Mouse (Mus musculus) lung, adult 2 months (tissue): Measurements from ENCODE around the gene Stambpl1. TPM values are rescaled to one million over a fixed set of nuclear protein-coding genes. Genes with fewer than 3 reads are reported as not detected.

Experiments
- DNase-seq: peaks from one replicate; pipeline ENCODE4 v3.0.0; 2022
- H3K4me1 ChIP-seq: fragments of 200-500 bp; 2 replicates; pipeline ENCODE4 v1.6.1; 2011; ENCODE audit warnings: low read length; ENCODE audit not compliant: control insufficient read depth, insufficient read depth
- H3K4me3 ChIP-seq: fragments of 200-500 bp; replicated peaks from 2 replicates; pipeline ENCODE3; 2011; ENCODE audit warnings: low read depth, mild to moderate bottlenecking, control low read depth, low read length; ENCODE audit errors: extremely low read depth
- CTCF ChIP-seq: fragments of 200-500 bp; IDR thresholded peaks from 2 replicates; pipeline ENCODE4 v1.5.1; 2011; ENCODE audit warnings: mild to moderate bottlenecking, low read length, control low read depth; ENCODE audit not compliant: insufficient read depth
- POLR2A ChIP-seq: fragments of 200-500 bp; IDR thresholded peaks from 2 replicates; pipeline ENCODE4 v1.6.1; 2011; ENCODE audit warnings: low read depth, mild to moderate bottlenecking, control low read depth, low read length, borderline replicate concordance; ENCODE audit errors: extremely low read depth
- WGBS: fragments of 180-500 bp; shearing (Covaris S2); methylation state at CpG from one replicate; pipeline ENCODE4 v1.1.7; 2018; 5-methylcytosine and 5-hydroxymethylcytosine counted together
- polyA plus RNA-seq: library from polyadenylated mRNA; depleted of rRNA; stranded (reverse); fragments of >200 nt; gene quantifications from 2 replicates; pipeline ENCODE4 v1.2.3, GENCODE M21; 2012

The Stambpl1 gene
- polyA plus RNA-seq, 1 experiment, result 7.4 TPM

- H3K4me1 ChIP-seq, result peaks cover 10% of the 10 kb centered on the region
- WGBS, result 47% methylated on average over 2 of the region's 2 CpGs
- no peak for TF ChIP-seq POLR2A
- no peak for TF ChIP-seq CTCF
- no peak for DNase-seq
- H3K4me3 ChIP-seq, result no peak overlapping the region
These were observed 18.8 kb downstream of the Stambpl1 start for GRCm38 (mm10) chr19:34210841-34211240.

GRCm38 (mm10) chr19:34212489-34213250 lies 20.6 kb downstream of the Stambpl1 start:
- Histone ChIP-seq H3K4me1 (peaks cover 10% of the 10 kb centered on the region), H3K4me3 (no peak overlapping the region)
- 62% methylated on average over 12 of the region's 12 CpGs for WGBS
- TF ChIP-seq CTCF, result no peak
- DNase-seq, result no peak

GRCm38 (mm10) chr19:34213251-34213645 lies 21.2 kb downstream of the Stambpl1 start:
- Histone ChIP-seq H3K4me1 (peaks cover 10% of the 10 kb centered on the region), H3K4me3 (no peak overlapping the region)
- TF ChIP-seq POLR2A (no peak), CTCF (no peak)
- DNase-seq, result no peak

GRCm38 (mm10) chr19:34214136-34214535 lies 22.1 kb downstream of the Stambpl1 start:
- DNase-seq, result no peak
- Histone ChIP-seq H3K4me3 (no peak overlapping the region), H3K4me1 (peaks cover 10% of the 10 kb centered on the region)
- TF ChIP-seq POLR2A (no peak), CTCF (no peak)
- 45% methylated on average over 4 of the region's 4 CpGs for WGBS

GRCm38 (mm10) chr19:34216956-34217355 lies 24.9 kb downstream of the Stambpl1 start:
- TF ChIP-seq POLR2A, result no peak
- TF ChIP-seq CTCF, result no peak
- WGBS, result 68% methylated on average over 5 of the region's 5 CpGs
- Histone ChIP-seq H3K4me3 (no peak overlapping the region), H3K4me1 (peaks cover 5% of the 10 kb centered on the region)
- DNase-seq, result no peak

- WGBS, result 62% methylated on average over 3 of the region's 3 CpGs
- no peak for DNase-seq
- Histone ChIP-seq H3K4me3 (no peak overlapping the region), H3K4me1 (no peaks in the 10 kb centered on the region; the same call in 1 of the 2 replicates)
- TF ChIP-seq CTCF, result no peak
- TF ChIP-seq POLR2A, result no peak
These were observed 25.7 kb downstream of the Stambpl1 start for GRCm38 (mm10) chr19:34217761-34218160.

GRCm38 (mm10) chr19:34219260-34219968 lies 27.4 kb downstream of the Stambpl1 start:
- 79% methylated on average over 5 of the region's 5 CpGs for WGBS
- Histone ChIP-seq H3K4me3 (no peak overlapping the region), H3K4me1 (no peaks in the 10 kb centered on the region)
- DNase-seq, result no peak
- TF ChIP-seq POLR2A (no peak), CTCF (no peak)

GRCm38 (mm10) chr19:34220732-34221380 lies 28.8 kb downstream of the Stambpl1 start:
- no peaks in the 10 kb centered on the region for H3K4me1 ChIP-seq
- 58% methylated on average over 3 of the region's 3 CpGs for WGBS
- DNase-seq, result no peak
- TF ChIP-seq CTCF (no peak), POLR2A (no peak)
- H3K4me3 ChIP-seq, result no peak overlapping the region

GRCm38 (mm10) chr19:34222805-34223204 lies 30.8 kb downstream of the Stambpl1 start:
- TF ChIP-seq CTCF, result no peak
- TF ChIP-seq POLR2A, result no peak
- H3K4me3 ChIP-seq, result no peak overlapping the region
- H3K4me1 ChIP-seq, result no peaks in the 10 kb centered on the region
- DNase-seq, result no peak
- WGBS, result 83% methylated on average over 3 of the region's 3 CpGs
